ENCODE assay signal across 8 mouse cellular contexts in genomic region chr11:69326408-69327156, GRCm38 (mm10). TPM values are rescaled to one million over a fixed set of nuclear protein-coding genes. Genes with fewer than 3 reads are reported as not detected.
DNase-seq lines count a peak whose midpoint lies in the region; ATAC-seq and TF ChIP-seq lines count a peak whose summit lies in the region.

No protein-coding gene starts in this region.

- peaks cover 15 to 38% of the 10 kb centered on the region in 2 experiments for H3K4me1 ChIP-seq in CH12.LX (ENCODE audit: control insufficient read depth in 1 of 2, insufficient read depth in 2 of 2)
- H3K4me1 ChIP-seq in embryonic facial prominence, embryonic 10.5 days, result peaks cover 58% of the 10 kb centered on the region
- peaks cover 40% of the 10 kb centered on the region for H3K4me1 ChIP-seq in intestine, embryonic 15.5 days (replicated peaks)
- peaks cover 31% of the 10 kb centered on the region for H3K4me1 ChIP-seq in midbrain, embryonic 14.5 days (ENCODE audit: control insufficient read depth, insufficient read depth, low read length)

- H3K79me2 ChIP-seq in CH12.LX (replicated peaks; ENCODE audit: control insufficient read depth, extremely low read depth, insufficient read depth, poor library complexity, severe bottlenecking), result no peaks in the 10 kb centered on the region

- in situ Hi-C loops in CH12.LX (cut with MboI; ENCODE audit: low pct_ligation_motif_present, low pct_unique_long_range_greater_than_20kb, low sequenced_read_pairs), result no loop called here

- peaks cover 0 to 4% of the 10 kb centered on the region in 2 experiments for H3K36me3 ChIP-seq in CH12.LX (replicated peaks in 1 of 2; ENCODE audit: control insufficient read depth in 1 of 2, insufficient read depth in 1 of 2, low read length in 1 of 2)
- H3K36me3 ChIP-seq in embryonic facial prominence, embryonic 10.5 days (replicated peaks), result no peaks in the 10 kb centered on the region
- no peaks in the 10 kb centered on the region for H3K36me3 ChIP-seq in intestine, embryonic 15.5 days
- no peaks in the 10 kb centered on the region for H3K36me3 ChIP-seq in midbrain, embryonic 14.5 days (ENCODE audit: control insufficient read depth, insufficient read depth, low read length)

- TF ChIP-seq POLR2A in CH12.LX (IDR thresholded peaks at IDR 0.05; ENCODE audit: low read depth, low read length), result no peak

- TF ChIP-seq RAD21 in CH12.LX (IDR thresholded peaks at IDR 0.05; ENCODE audit: low read depth, low read length), result no peak

- H3K27me3 ChIP-seq in CH12.LX (replicated peaks), result peaks cover 39% of the 10 kb centered on the region
- H3K27me3 ChIP-seq in embryonic facial prominence, embryonic 10.5 days (replicated peaks; ENCODE audit: low read depth, poor library complexity, severe bottlenecking), result peaks cover 59% of the 10 kb centered on the region
- peaks cover 5% of the 10 kb centered on the region; the same call in 1 of the 2 replicates for H3K27me3 ChIP-seq in intestine, embryonic 15.5 days (replicated peaks)
- H3K27me3 ChIP-seq in midbrain, embryonic 14.5 days (ENCODE audit: control insufficient read depth, insufficient read depth, low read length), result peaks cover 12% of the 10 kb centered on the region

- intact Hi-C loops in gastrocnemius, postnatal 14 days (cut with DNase I; ENCODE audit: low total_unique reads), result no loop called here
- intact Hi-C loops in gastrocnemius, postnatal 36 days (cut with DNase I), result loop anchor here (1.0 kb wide), 1 partner anchor 31 kb away; no protein-coding TSS in a partner anchor

- WGBS in embryonic facial prominence, embryonic 10.5 days, result 1% methylated on average over 45 of the region's 45 CpGs
- 1% methylated on average over 45 of the region's 45 CpGs for WGBS in intestine, embryonic 15.5 days
- 1% methylated on average over 45 of the region's 45 CpGs for WGBS in midbrain, embryonic 14.5 days

- TF ChIP-seq EP300 in CH12.LX (IDR thresholded peaks at IDR 0.05; ENCODE audit: low read length), result no peak

- peak; percentile 34 for DNase-seq in gastrocnemius, postnatal 14 days
- DNase-seq in gastrocnemius, postnatal 36 days, result no peak
- no peak for DNase-seq in CH12.LX (ENCODE audit: extremely low read depth)
- no peak for DNase-seq in embryonic facial prominence, embryonic 10.5 days (ENCODE audit: low spot score)
- DNase-seq in midbrain, embryonic 14.5 days, result no peak
- no peak for DNase-seq in c-Kit-positive CD71-positive TER-119-positive erythroid progenitor cells, embryonic 14.5 days (ENCODE audit: low spot score)
- no peak for DNase-seq in left cerebral cortex, adult 8-10 months (ENCODE audit: low spot score in 2 of 2)

- H3K4me3 ChIP-seq in CH12.LX (replicated peaks in 1 of 3; ENCODE audit: low read depth in 2 of 3, low read length in 2 of 3, poor library complexity in 1 of 3), result peak overlapping the region; percentile 48 to 53 (median 49)
- H3K4me3 ChIP-seq in embryonic facial prominence, embryonic 10.5 days, result peak overlapping the region; percentile 78
- peak overlapping the region; percentile 48 for H3K4me3 ChIP-seq in intestine, embryonic 15.5 days (replicated peaks)
- peak overlapping the region; percentile 49 for H3K4me3 ChIP-seq in midbrain, embryonic 14.5 days (replicated peaks; ENCODE audit: low read depth, low read length)

- no peak overlapping the region for H3K27ac ChIP-seq in CH12.LX (ENCODE audit: insufficient read depth, low read depth)
- peak overlapping the region; percentile 66 for H3K27ac ChIP-seq in embryonic facial prominence, embryonic 10.5 days (replicated peaks)
- H3K27ac ChIP-seq in intestine, embryonic 15.5 days, result no peak overlapping the region
- no peak overlapping the region for H3K27ac ChIP-seq in midbrain, embryonic 14.5 days (replicated peaks; ENCODE audit: low read depth, low read length)

- 0 out of 2 replicates have a peak, but pooled peaks have one; percentile 4 for ATAC-seq in intestine, embryonic 15.5 days
- ATAC-seq in midbrain, embryonic 14.5 days (ENCODE audit: low FRiP score, low TSS enrichment), result no peak

- no peaks in the 10 kb centered on the region for H3K9me3 ChIP-seq in CH12.LX (replicated peaks; ENCODE audit: low read length)
- no peaks in the 10 kb centered on the region for H3K9me3 ChIP-seq in embryonic facial prominence, embryonic 10.5 days
- H3K9me3 ChIP-seq in intestine, embryonic 15.5 days, result no peaks in the 10 kb centered on the region
- no peaks in the 10 kb centered on the region for H3K9me3 ChIP-seq in midbrain, embryonic 14.5 days (ENCODE audit: control insufficient read depth, low read length)

- H3K4me2 ChIP-seq in CH12.LX (ENCODE audit: insufficient read depth, low read depth, poor library complexity, severe bottlenecking), result peak overlapping the region; percentile 90
- H3K4me2 ChIP-seq in intestine, embryonic 15.5 days (replicated peaks), result peak overlapping the region; percentile 97
- peak overlapping the region; percentile 90 for H3K4me2 ChIP-seq in midbrain, embryonic 14.5 days (ENCODE audit: low read length)

- dilution Hi-C loops in CH12.LX (cut with MboI; ENCODE audit: extremely low pct_ligation_motif_present, extremely low pct_unique_long_range_greater_than_20kb, low sequenced_read_pairs), result no loop called here

- no peak for TF ChIP-seq CTCF in CH12.LX (conservative IDR thresholded peaks at IDR 0.05 in 1 of 2, IDR thresholded peaks at IDR 0.05 in 1 of 2; ENCODE audit: low read depth in 2 of 2, low read length in 2 of 2)

- peak overlapping the region; percentile 67 for H3K9ac ChIP-seq in CH12.LX (ENCODE audit: insufficient read depth, low read depth)
- peak overlapping the region; percentile 58 for H3K9ac ChIP-seq in intestine, embryonic 15.5 days
- peak overlapping the region; percentile 64 for H3K9ac ChIP-seq in midbrain, embryonic 14.5 days (replicated peaks; ENCODE audit: low read length)

TF ChIP-seq in CH12.LX, 34 proteins besides CTCF, POLR2A, EP300 and RAD21 (continues in another document):
- TF ChIP-seq RCOR1 (conservative IDR thresholded peaks at IDR 0.05; ENCODE audit: low read depth, low read length) (no peak), HCFC1 (IDR thresholded peaks at IDR 0.05; ENCODE audit: low read depth, low read length) (no peak), ZMIZ1 (IDR thresholded peaks at IDR 0.05; ENCODE audit: low read depth, low read length) (no peak)

RNA-seq across cellular contexts. Expression of gene Kcnab3, which starts 0.5 kb away (rescaled TPM):
- total RNA-seq in gastrocnemius, postnatal 14 days (2021), result under 1 TPM; 0.18 to 0.24 TPM
- total RNA-seq in gastrocnemius, postnatal 36 days (2021), result under 1 TPM in 1 of 2 experiments, not detected in 1; 0.10 TPM
- total RNA-seq in CH12.LX (2012; rRNA removed) (0.67 and 1.1 TPM in 2 replicates), CH12.LX (2014; rRNA removed) (0.31 TPM in 1 of 2 replicates, not detected in the other)
- 0.38 and 0.39 TPM in 2 replicates for polyA plus RNA-seq in CH12.LX (2012; ENCODE audit: insufficient read length, low read depth)
- 0.75 and 1.1 TPM in 2 replicates for polyA plus RNA-seq in embryonic facial prominence, embryonic 10.5 days (2016; fragmentation: Nextera tagmentation; extraction: Ambion mirVana)
- polyA plus RNA-seq in intestine, embryonic 15.5 days (2015; fragmentation: Nextera tagmentation; extraction: Ambion mirVana), result 2.2 and 2.3 TPM in 2 replicates
- polyA plus RNA-seq in midbrain, embryonic 14.5 days (2014; fragmentation: Nextera tagmentation; extraction: Ambion mirVana), result 4.1 and 4.3 TPM in 2 replicates
- 10 to 100 TPM; 72.7 to 84.4 (median 78.8) TPM for total RNA-seq in left cerebral cortex, adult 8-10 months (2022)

RNA-seq across cellular contexts. Expression of gene Trappc1, which starts 2.8 kb away (rescaled TPM):
- total RNA-seq in gastrocnemius, postnatal 14 days (2021), result 10 to 100 TPM; 52.3 to 54.1 TPM
- total RNA-seq in gastrocnemius, postnatal 36 days (2021), result 10 to 100 TPM; 40.1 to 41.8 TPM
- 75.0 and 85.4 TPM in 2 replicates for total RNA-seq in CH12.LX (2012; rRNA removed)
- total RNA-seq in CH12.LX (2014; rRNA removed), result 102 TPM in 2 replicates
- polyA plus RNA-seq in CH12.LX (2012; ENCODE audit: insufficient read length, low read depth), result 101 and 124 TPM in 2 replicates
- 152 and 159 TPM in 2 replicates for polyA plus RNA-seq in embryonic facial prominence, embryonic 10.5 days (2016; fragmentation: Nextera tagmentation; extraction: Ambion mirVana)
- 135 and 147 TPM in 2 replicates for polyA plus RNA-seq in intestine, embryonic 15.5 days (2015; fragmentation: Nextera tagmentation; extraction: Ambion mirVana)
- 189 and 220 TPM in 2 replicates for polyA plus RNA-seq in midbrain, embryonic 14.5 days (2014; fragmentation: Nextera tagmentation; extraction: Ambion mirVana)
- total RNA-seq in left cerebral cortex, adult 8-10 months (2022), result 10 to 100 TPM; 47.7 to 54.7 (median 51.5) TPM

RNA-seq across cellular contexts. Expression of gene Cntrob, which starts 3.0 kb away (rescaled TPM):
- 1 to 10 TPM; 2.5 to 3.2 TPM for total RNA-seq in gastrocnemius, postnatal 14 days (2021)
- total RNA-seq in gastrocnemius, postnatal 36 days (2021), result 1 to 10 TPM; 1.4 TPM
- total RNA-seq in CH12.LX (2012; rRNA removed) (18.5 and 18.9 TPM in 2 replicates), CH12.LX (2014; rRNA removed) (16.4 and 22.0 TPM in 2 replicates)
- polyA plus RNA-seq in CH12.LX (2012; ENCODE audit: insufficient read length, low read depth), result 36.6 and 41.5 TPM in 2 replicates
- polyA plus RNA-seq in embryonic facial prominence, embryonic 10.5 days (2016; fragmentation: Nextera tagmentation; extraction: Ambion mirVana), result 34.1 and 37.3 TPM in 2 replicates
- 18.5 and 19.6 TPM in 2 replicates for polyA plus RNA-seq in intestine, embryonic 15.5 days (2015; fragmentation: Nextera tagmentation; extraction: Ambion mirVana)
- polyA plus RNA-seq in midbrain, embryonic 14.5 days (2014; fragmentation: Nextera tagmentation; extraction: Ambion mirVana), result 14.9 and 18.6 TPM in 2 replicates
- 10 to 100 TPM; 14.9 to 19.9 (median 17.4) TPM for total RNA-seq in left cerebral cortex, adult 8-10 months (2022)

RNA-seq across cellular contexts. Expression of gene Rnf227, which starts 13.7 kb away (rescaled TPM):
- total RNA-seq in gastrocnemius, postnatal 14 days (2021), result under 1 TPM; 0.35 to 0.68 TPM
- under 1 TPM; 0.12 to 0.26 TPM for total RNA-seq in gastrocnemius, postnatal 36 days (2021)
- total RNA-seq in CH12.LX (2012; rRNA removed) (0.30 and 0.34 TPM in 2 replicates), CH12.LX (2014; rRNA removed) (not detected in 2 replicates)
- polyA plus RNA-seq in CH12.LX (2012; ENCODE audit: insufficient read length, low read depth), result 0.21 TPM in 1 of 2 replicates, not detected in the other
- 18.7 and 18.8 TPM in 2 replicates for polyA plus RNA-seq in embryonic facial prominence, embryonic 10.5 days (2016; fragmentation: Nextera tagmentation; extraction: Ambion mirVana)
- 10.8 and 10.9 TPM in 2 replicates for polyA plus RNA-seq in intestine, embryonic 15.5 days (2015; fragmentation: Nextera tagmentation; extraction: Ambion mirVana)
- 222 and 270 TPM in 2 replicates for polyA plus RNA-seq in midbrain, embryonic 14.5 days (2014; fragmentation: Nextera tagmentation; extraction: Ambion mirVana)
- total RNA-seq in left cerebral cortex, adult 8-10 months (2022), result 100 to 1,000 TPM; 160 to 180 (median 169) TPM

RNA-seq across cellular contexts. Expression of gene Chd3, which starts 42.6 kb away (rescaled TPM):
- 10 to 100 TPM; 25.5 to 28.7 TPM for total RNA-seq in gastrocnemius, postnatal 14 days (2021)
- 10 to 100 TPM in 1 of 2 experiments, 1 to 10 TPM in 1; 7.6 to 11.2 TPM for total RNA-seq in gastrocnemius, postnatal 36 days (2021)
- 66.4 and 69.6 TPM in 2 replicates for total RNA-seq in CH12.LX (2012; rRNA removed)
- total RNA-seq in CH12.LX (2014; rRNA removed), result 30.6 and 31.9 TPM in 2 replicates
- polyA plus RNA-seq in CH12.LX (2012; ENCODE audit: insufficient read length, low read depth), result 87.1 and 92.0 TPM in 2 replicates
- 46.2 and 55.9 TPM in 2 replicates for polyA plus RNA-seq in embryonic facial prominence, embryonic 10.5 days (2016; fragmentation: Nextera tagmentation; extraction: Ambion mirVana)
- polyA plus RNA-seq in intestine, embryonic 15.5 days (2015; fragmentation: Nextera tagmentation; extraction: Ambion mirVana), result 39.9 and 44.1 TPM in 2 replicates
- polyA plus RNA-seq in midbrain, embryonic 14.5 days (2014; fragmentation: Nextera tagmentation; extraction: Ambion mirVana), result 77.5 and 80.8 TPM in 2 replicates
- 100 to 1,000 TPM; 370 to 420 (median 387) TPM for total RNA-seq in left cerebral cortex, adult 8-10 months (2022)

Comparison
In these comparisons a context has a peak if more than half of its experiments do, and no peak if none do; other contexts are left out.
1. RNA of gene Kcnab3, which starts 0.5 kb away (total RNA-seq): 72.7 to 84.4 TPM in left cerebral cortex, adult 8-10 months; 0.31 to 1.1 TPM in CH12.LX, 0.18 to 0.24 TPM in gastrocnemius, postnatal 14 days and 0.10 TPM in gastrocnemius, postnatal 36 days; every median in the first group is over 10 times any median in the second.
2. Peak in every context shown above with its lines, with median percentiles within 50 percentile points of each other: H3K4me2 ChIP-seq, H3K4me3 ChIP-seq and H3K9ac ChIP-seq.